29 mouse cellular contexts compared by ENCODE assay signal in genomic region chr2:179013891-179014593, GRCm38 (mm10).
DNase-seq lines count a peak whose midpoint lies in the region; ATAC-seq lines count a peak whose summit lies in the region.
"Had no signal": no experiment of that assay in that cellular context is flagged by ENCODE, and none has a peak within 500 bp of the region (broad histone marks: within the 10 kb centered on the region; RNA-seq: fewer than 3 reads in every experiment).

No protein-coding gene starts in this region.

- H3K27me3 ChIP-seq in kidney, embryonic 15.5 days = no peaks in the 10 kb centered on the region
- H3K27me3 ChIP-seq in megakaryocyte, embryonic 14.5 days (replicated peaks) = no peaks in the 10 kb centered on the region
- H3K27me3 ChIP-seq: CH12.LX; embryonic facial prominence, embryonic 15.5 days; heart, embryonic 15.5 days; Patski had no signal

- H3K4me2 ChIP-seq in kidney, embryonic 15.5 days = no peak overlapping the region
- H3K4me2 ChIP-seq: embryonic facial prominence, embryonic 12.5 days; embryonic facial prominence, embryonic 15.5 days; heart, embryonic 12.5 days; heart, embryonic 15.5 days; hindbrain, embryonic 14.5 days had no signal

- no peaks in the 10 kb centered on the region for H3K9me3 ChIP-seq in kidney, embryonic 15.5 days (replicated peaks)
- peaks cover 41% of the 10 kb centered on the region for H3K9me3 ChIP-seq in megakaryocyte, embryonic 14.5 days
- H3K9me3 ChIP-seq: embryonic facial prominence, embryonic 12.5 days; embryonic facial prominence, embryonic 15.5 days; heart, embryonic 12.5 days; heart, embryonic 15.5 days had no signal

- 0 out of 2 replicates have a peak, but pooled peaks cover 3% of the 10 kb centered on the region for H3K4me1 ChIP-seq in kidney, embryonic 15.5 days
- H3K4me1 ChIP-seq in megakaryocyte, embryonic 14.5 days = no peaks in the 10 kb centered on the region
- H3K4me1 ChIP-seq: embryonic facial prominence, embryonic 15.5 days; heart, embryonic 12.5 days; heart, embryonic 15.5 days had no signal

- ATAC-seq in kidney, embryonic 15.5 days (replicated peaks; ENCODE audit: low FRiP score) = peak; percentile 74
- no peak for ATAC-seq in megakaryocyte, adult 5-6 weeks (ENCODE audit: poor library complexity, severe bottlenecking)
- ATAC-seq: forebrain, embryonic 14.5 days; forebrain, postnatal 0 days; hindbrain, postnatal 0 days; Patski had no signal

- 46% methylated on average over 6 of the region's 6 CpGs for WGBS in kidney, embryonic 15.5 days

- H3K4me3 ChIP-seq in kidney, embryonic 15.5 days (replicated peaks) = no peak overlapping the region
- peak overlapping the region; percentile 14 for H3K4me3 ChIP-seq in megakaryocyte, embryonic 14.5 days (replicated peaks)
- H3K4me3 ChIP-seq: embryonic facial prominence, embryonic 12.5 days; embryonic facial prominence, embryonic 15.5 days; gastrocnemius, adult 2 months; heart, embryonic 12.5 days; heart, embryonic 15.5 days had no signal

- no peaks in the 10 kb centered on the region for H3K36me3 ChIP-seq in kidney, embryonic 15.5 days
- H3K36me3 ChIP-seq in megakaryocyte, embryonic 14.5 days (replicated peaks; ENCODE audit: low read length) = no peaks in the 10 kb centered on the region
- H3K36me3 ChIP-seq: embryonic facial prominence, embryonic 12.5 days; embryonic facial prominence, embryonic 15.5 days; G1E; heart, embryonic 12.5 days; heart, embryonic 15.5 days had no signal

- H3K27ac ChIP-seq in kidney, embryonic 15.5 days = no peak overlapping the region
- H3K27ac ChIP-seq: embryonic facial prominence, embryonic 12.5 days; embryonic facial prominence, embryonic 15.5 days; gastrocnemius, adult 2 months; heart, embryonic 15.5 days; hindbrain, embryonic 14.5 days; hindbrain, postnatal 0 days had no signal

- no peak overlapping the region for H3K9ac ChIP-seq in kidney, embryonic 15.5 days
- H3K9ac ChIP-seq: embryonic facial prominence, embryonic 12.5 days; embryonic facial prominence, embryonic 15.5 days; forebrain, postnatal 0 days; heart, embryonic 12.5 days; heart, embryonic 15.5 days; hindbrain, embryonic 14.5 days had no signal

- peak; percentile 8 for DNase-seq in embryo, embryonic 9.5 days (ENCODE audit: extremely low spot score)
- no peak for DNase-seq in embryo, embryonic 10 days (ENCODE audit: low spot score)
- DNase-seq in kidney, postnatal 25 days = no peak
- peak; percentile 30 for DNase-seq in mesoderm, embryonic 11.5 days (ENCODE audit: low read depth, low spot score)
- DNase-seq: adrenal gland, postnatal 10 days; adrenal gland, postnatal 36 days; B cell, adult 2 months; cerebellum, adult 18-20 months; cerebellum, adult 9-10 months; cerebellum, postnatal 14 days; forebrain, postnatal 0 days; gastrocnemius, adult 2 months; gastrocnemius, postnatal 14 days; heart, adult 18-20 months; heart, postnatal 10 days; heart, postnatal 4 days had no signal

Comparison
In these comparisons a context has a peak if more than half of its experiments do, and no peak if none do; other contexts are left out.
1. DNase-seq: peak in embryo, embryonic 9.5 days (single experiment) and mesoderm, embryonic 11.5 days (single experiment); none in embryo, embryonic 10 days (single experiment) and kidney, postnatal 25 days (0 of 2).